Mouse (Mus musculus) myocyte (in vitro differentiated cells): ENCODE data around the gene Pln.

Experiments used
- MYOD1 ChIP-seq, 3 experiments: IDR thresholded peaks; one replicate each; pipeline ENCODE4 v1.6.1; 2011; ENCODE audit warnings: control low read depth in 2 of 3, low read depth in 2 of 3, mild to moderate bottlenecking in 2 of 3, moderate library complexity in 1 of 3; ENCODE audit not compliant: insufficient read length in 2 of 3, control insufficient read depth in 1 of 3
- MYOG ChIP-seq, 3 experiments: IDR thresholded peaks; one replicate each; pipeline ENCODE4 v1.6.1; 2011; ENCODE audit warnings: control low read depth in 2 of 3, low read depth in 2 of 3, mild to moderate bottlenecking in 2 of 3; ENCODE audit not compliant: insufficient read length in 2 of 3, control insufficient read depth in 1 of 3, insufficient read depth in 1 of 3
- POLR2A ChIP-seq: IDR thresholded peaks from one replicate; pipeline ENCODE4 v1.6.1; 2011; ENCODE audit warnings: low read depth, mild to moderate bottlenecking, control low read depth, moderate library complexity; ENCODE audit not compliant: insufficient read length
- TCF12 ChIP-seq: IDR thresholded peaks from one replicate; pipeline ENCODE4 v1.6.1; 2011; ENCODE audit warnings: mild to moderate bottlenecking, control low read depth; ENCODE audit not compliant: poor library complexity, insufficient read depth, severe bottlenecking
- TCF3 ChIP-seq: IDR thresholded peaks from one replicate; pipeline ENCODE4 v1.6.1; 2011; ENCODE audit warnings: low read depth, control low read depth; ENCODE audit not compliant: insufficient read length

DNA sequence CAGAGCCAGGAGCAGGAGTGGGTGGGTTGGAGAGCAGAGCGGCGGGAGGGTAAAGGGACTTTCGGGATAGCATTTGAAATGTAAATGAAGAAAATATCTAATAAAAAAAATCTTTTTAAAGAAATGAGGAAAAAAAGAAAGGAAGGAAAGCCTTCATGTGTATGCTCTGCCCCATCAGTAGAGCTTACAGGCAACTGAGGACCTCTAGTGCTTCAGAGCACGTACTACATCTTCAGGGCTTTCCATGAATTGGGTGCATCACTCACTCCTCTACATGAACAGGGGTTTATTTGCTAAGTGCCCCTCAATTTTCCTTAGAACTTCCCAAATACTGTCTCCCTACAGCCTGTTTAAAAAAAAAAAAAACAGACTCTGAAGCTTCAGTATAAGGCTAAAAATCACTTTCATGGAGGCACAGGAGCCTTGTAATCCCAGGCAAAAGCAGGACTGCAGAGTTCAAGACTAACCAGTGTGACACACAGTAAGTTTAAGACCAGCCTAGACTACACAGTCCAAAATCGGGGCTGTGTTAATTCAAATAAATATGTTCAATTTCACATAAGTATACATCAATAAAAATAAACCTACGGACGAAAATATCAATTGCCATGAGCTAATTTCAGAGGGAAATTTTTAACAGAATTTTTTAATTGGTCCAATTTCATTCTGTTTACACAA, 4.0 kb downstream of the Pln start:
- TF ChIP-seq POLR2A (no peak), MYOD1 (IDR thresholded peaks at IDR 0.05; ENCODE audit: control insufficient read depth in 1 of 3, insufficient read length in 2 of 3, low read depth in 2 of 3) (no peak), TCF12 (no peak), MYOG (IDR thresholded peaks at IDR 0.05; ENCODE audit: control insufficient read depth in 1 of 3, insufficient read depth in 1 of 3, insufficient read length in 2 of 3, low read depth in 2 of 3) (no peak), TCF3 (no peak)
